9 mouse cellular contexts compared by ENCODE assay signal in the genomic region with DNA sequence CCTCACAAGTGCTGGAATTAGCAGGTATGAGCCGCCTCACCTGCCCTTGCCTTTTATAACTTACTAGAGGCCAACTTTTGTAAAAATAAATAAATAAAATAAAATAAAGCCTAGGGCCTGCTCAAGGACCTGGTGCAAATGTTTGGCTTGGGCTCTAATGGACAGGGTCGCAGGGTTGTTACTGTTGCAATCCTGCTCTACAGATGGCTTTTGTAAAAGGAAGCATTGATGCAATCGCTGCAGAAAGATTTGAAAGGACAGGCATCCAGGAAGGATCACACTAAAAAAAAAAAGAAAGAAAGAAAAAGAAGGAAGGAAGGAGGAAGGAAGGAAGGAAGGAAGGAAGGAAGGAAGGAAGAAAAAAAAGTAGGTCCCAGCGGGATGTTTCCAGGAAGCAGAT. TPM values are rescaled to one million over a fixed set of nuclear protein-coding genes. Genes with fewer than 3 reads are reported as not detected.
DNase-seq lines count a peak whose midpoint lies in the region; ATAC-seq lines count a peak whose summit lies in the region.
"Had no signal": no experiment of that assay in that cellular context is flagged by ENCODE, and none has a peak within 500 bp of the region (broad histone marks: within the 10 kb centered on the region; RNA-seq: fewer than 3 reads in every experiment).

No protein-coding gene starts in this region.

- intact Hi-C loops in heart, postnatal 36 days (cut with DNase I), result no loop called here

- no peak overlapping the region for H3K9ac ChIP-seq in heart, embryonic 12.5 days
- peak overlapping the region; percentile 91; the same call in 1 of the 2 replicates for H3K9ac ChIP-seq in hindbrain, embryonic 14.5 days
- H3K9ac ChIP-seq in midbrain, embryonic 12.5 days (replicated peaks), result no peak overlapping the region

- 68% methylated on average over 4 of the region's 4 CpGs for WGBS in heart, embryonic 12.5 days
- 71% methylated on average over 4 of the region's 4 CpGs for WGBS in hindbrain, embryonic 14.5 days
- WGBS in midbrain, embryonic 12.5 days, result 80% methylated on average over 4 of the region's 4 CpGs

- no peaks in the 10 kb centered on the region for H3K36me3 ChIP-seq in heart, embryonic 12.5 days
- H3K36me3 ChIP-seq in hindbrain, embryonic 14.5 days (replicated peaks; ENCODE audit: control insufficient read depth, insufficient read depth), result no peaks in the 10 kb centered on the region
- no peaks in the 10 kb centered on the region for H3K36me3 ChIP-seq in midbrain, embryonic 12.5 days

- DNase-seq in heart, postnatal 36 days, result no peak
- peak; percentile 60 for DNase-seq in NIH3T3 (ENCODE audit: low read depth)
- DNase-seq in hindbrain, embryonic 14.5 days (ENCODE audit: low spot score), result no peak
- DNase-seq in thymus, postnatal 10 days (ENCODE audit: low spot score in 2 of 2), result no peak
- no peak for DNase-seq in ovary, postnatal 36 days (ENCODE audit: low spot score)
- no peak for DNase-seq in lung, postnatal 4 days

- peaks cover 25% of the 10 kb centered on the region for H3K27me3 ChIP-seq in heart, embryonic 12.5 days (replicated peaks)
- peaks cover 9% of the 10 kb centered on the region; the same call in 1 of the 2 replicates for H3K27me3 ChIP-seq in hindbrain, embryonic 14.5 days (ENCODE audit: control insufficient read depth, insufficient read depth, low read length)
- peaks cover 43% of the 10 kb centered on the region for H3K27me3 ChIP-seq in midbrain, embryonic 12.5 days

- peak overlapping the region; percentile 81 for H3K4me3 ChIP-seq in heart, embryonic 12.5 days
- H3K4me3 ChIP-seq in hindbrain, embryonic 14.5 days (replicated peaks; ENCODE audit: low read length), result peak overlapping the region; percentile 94
- H3K4me3 ChIP-seq in midbrain, embryonic 12.5 days, result peak overlapping the region; percentile 94; the same call in 1 of the 2 replicates

- H3K9me3 ChIP-seq in heart, embryonic 12.5 days (replicated peaks), result no peaks in the 10 kb centered on the region
- no peaks in the 10 kb centered on the region for H3K9me3 ChIP-seq in hindbrain, embryonic 14.5 days (ENCODE audit: control insufficient read depth, low read length)
- no peaks in the 10 kb centered on the region for H3K9me3 ChIP-seq in midbrain, embryonic 12.5 days

- no peak for ATAC-seq in heart, embryonic 12.5 days (ENCODE audit: insufficient number of reproducible peaks, low FRiP score)
- ATAC-seq in hindbrain, embryonic 14.5 days (ENCODE audit: low FRiP score), result no peak
- ATAC-seq in midbrain, embryonic 12.5 days (ENCODE audit: low FRiP score, low read depth), result no peak

- H3K4me2 ChIP-seq in heart, embryonic 12.5 days, result peak overlapping the region; percentile 91; the same call in 1 of the 2 replicates
- peak overlapping the region; percentile 94 for H3K4me2 ChIP-seq in hindbrain, embryonic 14.5 days (replicated peaks)
- peak overlapping the region; percentile 86; the same call in 1 of the 2 replicates for H3K4me2 ChIP-seq in midbrain, embryonic 12.5 days (replicated peaks)

- peaks cover 12% of the 10 kb centered on the region for H3K4me1 ChIP-seq in heart, embryonic 12.5 days (replicated peaks)
- peaks cover 15% of the 10 kb centered on the region for H3K4me1 ChIP-seq in hindbrain, embryonic 14.5 days (replicated peaks; ENCODE audit: control insufficient read depth, insufficient read depth, low read length)
- peaks cover 13% of the 10 kb centered on the region for H3K4me1 ChIP-seq in midbrain, embryonic 12.5 days

- H3K27ac ChIP-seq in heart, embryonic 12.5 days (ENCODE audit: poor library complexity, severe bottlenecking), result no peak overlapping the region
- no peak overlapping the region for H3K27ac ChIP-seq in hindbrain, embryonic 14.5 days
- H3K27ac ChIP-seq in midbrain, embryonic 12.5 days (replicated peaks), result no peak overlapping the region

RNA-seq across cellular contexts. Expression of a gene that starts 0.4 kb away (rescaled TPM):
- 3.3 and 4.1 TPM in 2 replicates for polyA plus RNA-seq in heart, embryonic 12.5 days (2016; fragmentation: Nextera tagmentation; extraction: Ambion mirVana)
- 1 to 10 TPM; 1.3 to 1.6 TPM for total RNA-seq in heart, postnatal 36 days (2021)
- polyA plus RNA-seq in hindbrain, embryonic 14.5 days (2014; fragmentation: Nextera tagmentation; extraction: Ambion mirVana), result 5.0 TPM in 2 replicates
- polyA plus RNA-seq in midbrain, embryonic 12.5 days (2016; fragmentation: Nextera tagmentation; extraction: Ambion mirVana), result 9.3 and 11.0 TPM in 2 replicates

RNA-seq across cellular contexts. Expression of a gene that starts 34.2 kb away (rescaled TPM):
- 481 and 483 TPM in 2 replicates for polyA plus RNA-seq in heart, embryonic 12.5 days (2016; fragmentation: Nextera tagmentation; extraction: Ambion mirVana)
- total RNA-seq in heart, postnatal 36 days (2021), result 100 to 1,000 TPM; 656 to 855 TPM
- 5.3 and 6.6 TPM in 2 replicates for polyA plus RNA-seq in hindbrain, embryonic 14.5 days (2014; fragmentation: Nextera tagmentation; extraction: Ambion mirVana)
- polyA plus RNA-seq in midbrain, embryonic 12.5 days (2016; fragmentation: Nextera tagmentation; extraction: Ambion mirVana), result 0.88 and 1.2 TPM in 2 replicates
- total RNA-seq: megakaryocyte progenitor cell, adult 5-6 weeks had no signal

RNA-seq across cellular contexts. Expression of a gene that starts 54.6 kb away (rescaled TPM):
- 42.3 and 47.2 TPM in 2 replicates for polyA plus RNA-seq in heart, embryonic 12.5 days (2016; fragmentation: Nextera tagmentation; extraction: Ambion mirVana)
- 1 to 10 TPM; 7.3 to 7.9 TPM for total RNA-seq in heart, postnatal 36 days (2021)
- polyA plus RNA-seq in hindbrain, embryonic 14.5 days (2014; fragmentation: Nextera tagmentation; extraction: Ambion mirVana), result 79.1 and 82.7 TPM in 2 replicates
- 55.3 and 57.8 TPM in 2 replicates for polyA plus RNA-seq in midbrain, embryonic 12.5 days (2016; fragmentation: Nextera tagmentation; extraction: Ambion mirVana)

Comparison
In these comparisons a context has a peak if more than half of its experiments do, and no peak if none do; other contexts are left out.
1. RNA of a gene that starts 34.2 kb away (polyA plus RNA-seq): 481 to 483 TPM in heart, embryonic 12.5 days; 5.3 to 6.6 TPM in hindbrain, embryonic 14.5 days and 0.88 to 1.2 TPM in midbrain, embryonic 12.5 days; every median in the first group is over 10 times any median in the second.
2. Peak in every context shown above with its lines, with median percentiles within 50 percentile points of each other: H3K4me2 ChIP-seq and H3K4me3 ChIP-seq.